In the genomic region with DNA sequence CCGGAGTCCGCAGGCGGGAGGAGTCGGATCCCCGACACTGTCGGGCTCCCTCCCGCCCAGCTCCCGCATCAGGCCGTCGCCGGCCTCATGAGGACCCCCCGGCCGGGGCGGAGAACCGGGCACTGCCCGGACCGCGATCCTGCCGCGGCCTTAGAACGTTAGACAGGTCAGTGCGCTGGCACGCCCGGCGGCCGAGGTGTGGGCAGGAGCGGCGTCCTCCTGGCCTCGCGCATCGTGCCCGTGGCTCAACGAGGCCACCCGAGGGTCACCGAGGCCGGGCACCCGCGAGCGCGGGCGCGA, we compare ENCODE assay signal across 8 mouse cellular contexts. TPM values are rescaled to one million over a fixed set of nuclear protein-coding genes. Genes with fewer than 3 reads are reported as not detected.
A peak's percentile ranks its signal among the peaks of the same experiment; 100 is the strongest.
DNase-seq lines count a peak whose midpoint lies in the region; ATAC-seq and TF ChIP-seq lines count a peak whose summit lies in the region.

No protein-coding gene starts in this region.

- H3K9me3 ChIP-seq in heart, embryonic 11.5 days (replicated peaks; ENCODE audit: control insufficient read depth, low read length): no peaks in the 10 kb centered on the region
- no peaks in the 10 kb centered on the region for H3K9me3 ChIP-seq in G1E (replicated peaks)
- no peaks in the 10 kb centered on the region for H3K9me3 ChIP-seq in liver, postnatal 0 days (ENCODE audit: low read length)

- peaks cover 67% of the 10 kb centered on the region for H3K27me3 ChIP-seq in heart, embryonic 11.5 days (ENCODE audit: control insufficient read depth, insufficient read depth, low read length)
- no peaks in the 10 kb centered on the region for H3K27me3 ChIP-seq in G1E (ENCODE audit: insufficient read depth, low read length)
- 0 out of 2 replicates have a peak, but pooled peaks cover 3% of the 10 kb centered on the region for H3K27me3 ChIP-seq in liver, postnatal 0 days (ENCODE audit: insufficient read depth, low read length)

- H3K36me3 ChIP-seq in heart, embryonic 11.5 days (ENCODE audit: control insufficient read depth, insufficient read depth, low read length): no peaks in the 10 kb centered on the region
- peaks cover 50% of the 10 kb centered on the region for H3K36me3 ChIP-seq in G1E (replicated peaks)
- peaks cover 8% of the 10 kb centered on the region for H3K36me3 ChIP-seq in liver, postnatal 0 days (replicated peaks; ENCODE audit: insufficient read depth, low read length)

- no peak for DNase-seq in heart, postnatal 14 days
- no peak for DNase-seq in G1E (ENCODE audit: low spot score)
- no peak for DNase-seq in liver, postnatal 0 days
- no peak for DNase-seq in ovary, adult 18-20 months (ENCODE audit: low spot score)
- DNase-seq in embryo, embryonic 10.5 days (ENCODE audit: low spot score): no peak
- no peak for DNase-seq in right cerebral cortex, adult 18-20 months

- TF ChIP-seq EP300 in liver, postnatal 0 days (IDR thresholded peaks at IDR 0.05; ENCODE audit: low read depth): no peak

- 1% methylated on average over 38 of the region's 42 CpGs for WGBS in heart, embryonic 11.5 days (ENCODE audit: insufficient replicate concordance)
- 0% methylated on average over 27 of the region's 42 CpGs for WGBS in liver, postnatal 0 days (ENCODE audit: insufficient replicate concordance)

- intact Hi-C loops in heart, postnatal 14 days (cut with DNase I): loop anchor here (2.0 to 5.0 kb wide), 2 partner anchors 38 to 63 kb away; no protein-coding TSS in a partner anchor

- no peak overlapping the region for H3K27ac ChIP-seq in heart, embryonic 11.5 days (ENCODE audit: low read depth, low read length)
- peak overlapping the region; percentile 95 for H3K27ac ChIP-seq in liver, postnatal 0 days (ENCODE audit: low read depth)

- H3K4me3 ChIP-seq in heart, embryonic 11.5 days (ENCODE audit: low read depth, low read length): peak overlapping the region; percentile 58
- peak overlapping the region; percentile 93 for H3K4me3 ChIP-seq in G1E (ENCODE audit: low read depth, low read length)
- peak overlapping the region; percentile 66 for H3K4me3 ChIP-seq in liver, postnatal 0 days (ENCODE audit: low read depth, low read length)

- no peak for TF ChIP-seq CTCF in G1E (IDR thresholded peaks at IDR 0.05; ENCODE audit: low read depth, low read length)
- no peak for TF ChIP-seq CTCF in liver, postnatal 0 days (IDR thresholded peaks at IDR 0.05; ENCODE audit: low read depth)

- H3K9ac ChIP-seq in heart, embryonic 11.5 days (ENCODE audit: low read depth, low read length): peak overlapping the region; percentile 61; the same call in 1 of the 2 replicates
- H3K9ac ChIP-seq in liver, postnatal 0 days (replicated peaks): peak overlapping the region; percentile 92

- peak overlapping the region; percentile 84 for H3K4me2 ChIP-seq in heart, embryonic 11.5 days
- H3K4me2 ChIP-seq in liver, postnatal 0 days (ENCODE audit: low read depth, low read length): peak overlapping the region; percentile 80

- peak; percentile 40 for ATAC-seq in heart, embryonic 11.5 days (replicated peaks; ENCODE audit: insufficient number of reproducible peaks, low FRiP score, low TSS enrichment)
- no peak for ATAC-seq in G1E (ENCODE audit: extremely low read depth, insufficient number of reproducible peaks, low FRiP score, poor library complexity, severe bottlenecking)
- ATAC-seq in granulocyte monocyte progenitor cell, adult 5-6 weeks (replicated peaks; ENCODE audit: poor library complexity, severe bottlenecking): 0 out of 2 replicates have a peak, but pooled peaks have one; percentile 0
- peak; percentile 32 for ATAC-seq in liver, postnatal 0 days

- H3K4me1 ChIP-seq in heart, embryonic 11.5 days (ENCODE audit: control insufficient read depth, insufficient read depth, low read length): peaks cover 21% of the 10 kb centered on the region
- H3K4me1 ChIP-seq in G1E (ENCODE audit: insufficient read depth, low read depth, low read length): peaks cover 59% of the 10 kb centered on the region
- peaks cover 24% of the 10 kb centered on the region for H3K4me1 ChIP-seq in liver, postnatal 0 days (ENCODE audit: insufficient read depth)

RNA-seq across cellular contexts. Expression of gene B4galnt1, which starts 0.3 kb away (rescaled TPM):
- 1.6 and 1.8 TPM in 2 replicates for polyA plus RNA-seq in heart, embryonic 11.5 days (2014; fragmentation: Nextera tagmentation; extraction: Ambion mirVana)
- total RNA-seq in heart, postnatal 14 days (2021): 1 to 10 TPM; 2.9 to 3.8 TPM
- total RNA-seq in G1E (2014; fragmentation: Nextera tagmentation) (173 and 188 TPM in 2 replicates), G1E (2017) (65.0 and 66.7 TPM in 2 replicates)
- polyA plus RNA-seq in G1E (2012): 292 and 318 TPM in 2 replicates
- 288 and 308 TPM in 2 replicates for total RNA-seq in granulocyte monocyte progenitor cell, adult 5-6 weeks (2014; fragmentation: Nextera tagmentation)
- 141 and 161 TPM in 2 replicates for total RNA-seq in granulocyte monocyte progenitor cell, adult 5-6 weeks (2017)
- polyA plus RNA-seq in liver, postnatal 0 days (2015; fragmentation: Nextera tagmentation; extraction: Ambion mirVana): 27.2 and 32.2 TPM in 2 replicates

RNA-seq across cellular contexts. Expression of gene Slc26a10, which starts 15.1 kb away (rescaled TPM):
- polyA plus RNA-seq in heart, embryonic 11.5 days (2014; fragmentation: Nextera tagmentation; extraction: Ambion mirVana): 8.4 and 11.8 TPM in 2 replicates
- 10 to 100 TPM; 45.5 to 66.9 TPM for total RNA-seq in heart, postnatal 14 days (2021)
- total RNA-seq in G1E (2014; fragmentation: Nextera tagmentation) (8.4 and 10.1 TPM in 2 replicates), G1E (2017) (0.58 and 0.98 TPM in 2 replicates)
- 0.68 and 0.94 TPM in 2 replicates for polyA plus RNA-seq in G1E (2012)
- 0.15 TPM in 1 of 2 replicates, not detected in the other for total RNA-seq in granulocyte monocyte progenitor cell, adult 5-6 weeks (2014; fragmentation: Nextera tagmentation)
- total RNA-seq in granulocyte monocyte progenitor cell, adult 5-6 weeks (2017): 0.26 and 0.88 TPM in 2 replicates
- polyA plus RNA-seq in liver, postnatal 0 days (2015; fragmentation: Nextera tagmentation; extraction: Ambion mirVana): 2.0 TPM in 2 replicates

RNA-seq across cellular contexts. Expression of gene Arhgef25, which starts 24.6 kb away (rescaled TPM):
- polyA plus RNA-seq in heart, embryonic 11.5 days (2014; fragmentation: Nextera tagmentation; extraction: Ambion mirVana): 17.9 and 18.0 TPM in 2 replicates
- total RNA-seq in heart, postnatal 14 days (2021): 10 to 100 TPM; 17.0 to 17.9 TPM
- total RNA-seq in G1E (2014; fragmentation: Nextera tagmentation): 49.0 and 70.1 TPM in 2 replicates
- total RNA-seq in G1E (2017): 43.0 and 51.4 TPM in 2 replicates
- polyA plus RNA-seq in G1E (2012): 98.4 and 120 TPM in 2 replicates
- 3.2 TPM in 1 of 2 replicates, not detected in the other for total RNA-seq in granulocyte monocyte progenitor cell, adult 5-6 weeks (2014; fragmentation: Nextera tagmentation)
- 0.15 and 0.95 TPM in 2 replicates for total RNA-seq in granulocyte monocyte progenitor cell, adult 5-6 weeks (2017)
- 1.9 and 2.6 TPM in 2 replicates for polyA plus RNA-seq in liver, postnatal 0 days (2015; fragmentation: Nextera tagmentation; extraction: Ambion mirVana)

RNA-seq across cellular contexts. Expression of gene Dtx3, which starts 30.2 kb away (rescaled TPM):
- polyA plus RNA-seq in heart, embryonic 11.5 days (2014; fragmentation: Nextera tagmentation; extraction: Ambion mirVana): 82.3 and 83.0 TPM in 2 replicates
- 10 to 100 TPM; 36.1 to 43.4 TPM for total RNA-seq in heart, postnatal 14 days (2021)
- total RNA-seq in G1E (2014; fragmentation: Nextera tagmentation) (318 and 360 TPM in 2 replicates), G1E (2017) (95.8 and 125 TPM in 2 replicates)
- polyA plus RNA-seq in G1E (2012): 213 and 260 TPM in 2 replicates
- total RNA-seq in granulocyte monocyte progenitor cell, adult 5-6 weeks (2014; fragmentation: Nextera tagmentation): 51.9 and 54.4 TPM in 2 replicates
- total RNA-seq in granulocyte monocyte progenitor cell, adult 5-6 weeks (2017): 17.9 and 19.9 TPM in 2 replicates
- polyA plus RNA-seq in liver, postnatal 0 days (2015; fragmentation: Nextera tagmentation; extraction: Ambion mirVana): 8.8 and 8.9 TPM in 2 replicates

RNA-seq across cellular contexts. Expression of gene Os9, which starts 44.4 kb away (rescaled TPM):
- polyA plus RNA-seq in heart, embryonic 11.5 days (2014; fragmentation: Nextera tagmentation; extraction: Ambion mirVana): 21.3 and 30.3 TPM in 2 replicates
- total RNA-seq in heart, postnatal 14 days (2021): 10 to 100 TPM; 29.3 to 34.8 TPM
- total RNA-seq in G1E (2014; fragmentation: Nextera tagmentation): 47.9 and 55.4 TPM in 2 replicates
- total RNA-seq in G1E (2017): 95.7 and 99.7 TPM in 2 replicates
- polyA plus RNA-seq in G1E (2012): 110 and 126 TPM in 2 replicates
- 73.3 and 80.0 TPM in 2 replicates for total RNA-seq in granulocyte monocyte progenitor cell, adult 5-6 weeks (2014; fragmentation: Nextera tagmentation)
- total RNA-seq in granulocyte monocyte progenitor cell, adult 5-6 weeks (2017): 202 and 218 TPM in 2 replicates
- 78.8 and 81.4 TPM in 2 replicates for polyA plus RNA-seq in liver, postnatal 0 days (2015; fragmentation: Nextera tagmentation; extraction: Ambion mirVana)

Comparison
In these comparisons a context has a peak if more than half of its experiments do, and no peak if none do; other contexts are left out.
1. RNA of gene B4galnt1, which starts 0.3 kb away (total RNA-seq): 141 to 308 TPM in granulocyte monocyte progenitor cell, adult 5-6 weeks and 65.0 to 188 TPM in G1E; 2.9 to 3.8 TPM in heart, postnatal 14 days; every median in the first group is over 10 times any median in the second.
2. RNA of gene Slc26a10, which starts 15.1 kb away (total RNA-seq): 45.5 to 66.9 TPM in heart, postnatal 14 days; 0.58 to 10.1 TPM in G1E and 0.15 to 0.88 TPM in granulocyte monocyte progenitor cell, adult 5-6 weeks; every median in the first group is over 4 times any median in the second.
3. RNA of gene Arhgef25, which starts 24.6 kb away (total RNA-seq): 43.0 to 70.1 TPM in G1E and 17.0 to 17.9 TPM in heart, postnatal 14 days; 0.15 to 3.2 TPM in granulocyte monocyte progenitor cell, adult 5-6 weeks; every median in the first group is over 4 times any median in the second.
4. Peak in every context shown above with its lines, with median percentiles within 50 percentile points of each other: H3K4me3 ChIP-seq.